Mouse (Mus musculus) erythroblast, embryonic 14.5 days (primary cell): ENCODE results near the gene Umps. TPM values are rescaled to one million over a fixed set of nuclear protein-coding genes. Genes with fewer than 3 reads are reported as not detected.

ENCODE experiments used
- H3K27me3 ChIP-seq: 2 replicates; pipeline ENCODE4 v1.6.1; 2012; ENCODE audit warnings: inconsistent platforms; ENCODE audit not compliant: control insufficient read depth
- H3K36me3 ChIP-seq: 2 replicates; pipeline ENCODE4 v1.6.1; 2012; ENCODE audit warnings: mild to moderate bottlenecking, inconsistent platforms; ENCODE audit not compliant: control insufficient read depth
- H3K4me1 ChIP-seq: 2 replicates; pipeline ENCODE4 v1.6.1; 2012; ENCODE audit warnings: inconsistent platforms; ENCODE audit not compliant: control insufficient read depth
- H3K4me3 ChIP-seq: replicated peaks from 2 replicates; pipeline ENCODE3; 2012; ENCODE audit warnings: moderate library complexity, mild to moderate bottlenecking, inconsistent platforms
- H3K9me3 ChIP-seq: 2 replicates; pipeline ENCODE4 v1.6.1; 2012; ENCODE audit warnings: low read length, inconsistent platforms, mixed read lengths; ENCODE audit not compliant: control insufficient read depth
- GATA1 ChIP-seq: IDR thresholded peaks from 2 replicates; pipeline ENCODE4 v1.6.1; 2012; ENCODE audit warnings: low read length, inconsistent platforms, mixed read lengths
- TAL1 ChIP-seq: IDR thresholded peaks from 3 replicates; pipeline ENCODE4 v1.6.1; 2012; ENCODE audit warnings: low read length, inconsistent platforms, mixed read lengths
- polyA plus RNA-seq: library from polyadenylated mRNA; stranded (reverse); fragments of >175 nt; gene quantifications from 2 replicates; pipeline ENCODE4 v1.2.3, GENCODE M21; 2012

Gene Umps
- polyA plus RNA-seq, 1 experiment = 0.77 TPM

DNA sequence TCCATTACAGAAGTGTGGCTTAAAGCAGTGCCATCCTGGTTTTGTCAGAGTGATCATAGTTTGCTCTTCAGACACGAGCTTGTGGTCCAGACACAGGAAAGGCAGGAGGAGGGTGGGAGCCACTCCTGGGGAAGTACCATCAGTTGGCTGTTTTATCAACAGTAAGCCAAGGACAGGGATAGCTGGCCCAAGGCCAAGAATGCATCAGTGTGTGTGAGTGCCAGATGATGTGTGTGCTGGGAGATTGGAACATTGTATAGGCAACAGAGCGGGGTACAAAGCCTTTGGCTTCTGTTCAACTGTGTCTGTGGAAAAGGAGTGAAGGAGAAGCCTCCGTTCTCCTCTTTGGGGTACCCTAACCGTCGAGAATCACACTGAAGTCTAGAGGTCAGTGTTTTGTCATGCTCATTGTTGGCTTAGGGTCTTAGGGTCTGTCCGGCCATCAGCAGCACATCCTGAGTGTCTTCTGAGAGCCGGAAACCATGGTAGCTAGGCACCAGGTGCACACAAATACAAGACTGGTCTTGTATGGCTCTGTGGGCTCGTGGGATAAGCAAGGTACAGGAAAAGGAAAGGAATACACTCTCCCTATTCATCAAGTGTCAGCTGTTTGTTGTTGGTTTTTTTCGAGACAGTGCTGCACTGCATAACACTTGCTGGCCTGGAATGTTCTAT lies 37.9 kb downstream of the Umps start:
- no peaks in the 10 kb centered on the region for H3K27me3 ChIP-seq
- H3K4me1 ChIP-seq = peaks cover 2% of the 10 kb centered on the region
- H3K9me3 ChIP-seq = no peaks in the 10 kb centered on the region
- TF ChIP-seq TAL1 = no peak
- TF ChIP-seq GATA1 = no peak
- no peak overlapping the region for H3K4me3 ChIP-seq
- H3K36me3 ChIP-seq = no peaks in the 10 kb centered on the region

- H3K36me3 ChIP-seq = no peaks in the 10 kb centered on the region
- H3K9me3 ChIP-seq = no peaks in the 10 kb centered on the region
- H3K4me1 ChIP-seq = peaks cover 17% of the 10 kb centered on the region
- H3K4me3 ChIP-seq = no peak overlapping the region
- no peaks in the 10 kb centered on the region for H3K27me3 ChIP-seq
- TF ChIP-seq TAL1 (no peak), GATA1 (no peak)
Measured at GRCm38 (mm10) chr16:33927263-33927824, 39.5 kb downstream of the Umps start.

DNA sequence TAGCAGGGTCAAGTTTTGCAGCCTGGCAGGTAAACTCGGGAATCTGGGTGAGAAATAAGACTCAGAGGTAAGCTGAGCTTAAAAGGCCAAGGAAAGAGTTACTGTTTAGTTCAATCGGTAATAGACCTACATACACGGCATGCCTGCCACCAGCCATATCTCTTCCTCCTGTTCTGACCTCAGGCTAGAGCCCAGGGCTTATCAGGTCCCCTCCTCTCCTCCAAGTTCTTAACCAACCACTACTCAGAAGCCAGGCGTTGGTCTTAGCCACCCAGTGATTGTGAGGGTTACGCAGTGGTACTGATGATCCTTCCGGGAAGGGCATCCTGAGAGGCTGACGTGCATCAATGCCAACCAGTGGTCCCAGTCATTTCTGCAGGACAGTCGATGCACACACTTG lies 43.1 kb downstream of the Umps start:
- H3K4me1 ChIP-seq = peaks cover 23% of the 10 kb centered on the region
- H3K27me3 ChIP-seq = no peaks in the 10 kb centered on the region
- TF ChIP-seq TAL1 (no peak), GATA1 (no peak)
- H3K9me3 ChIP-seq = no peaks in the 10 kb centered on the region
- peaks cover 6% of the 10 kb centered on the region; the same call in 1 of the 2 replicates for H3K36me3 ChIP-seq
- H3K4me3 ChIP-seq = no peak overlapping the region

DNA sequence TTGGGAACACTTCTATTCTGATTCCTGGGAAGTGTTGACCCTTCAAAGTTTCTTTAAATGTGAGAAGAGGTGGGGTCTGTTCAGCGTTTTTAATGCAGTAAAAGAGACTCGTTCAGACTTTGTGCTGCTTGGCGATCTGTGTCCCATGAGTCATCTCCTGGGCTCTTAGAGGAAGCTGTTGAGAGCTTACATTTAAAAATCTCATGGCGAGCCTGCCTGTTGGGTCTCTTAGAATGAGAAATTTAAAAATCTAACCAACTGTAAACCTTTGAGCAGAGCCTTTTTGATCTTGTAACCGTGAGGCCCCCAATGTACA lies 43.9 kb downstream of the Umps start:
- Histone ChIP-seq H3K27me3 (no peaks in the 10 kb centered on the region), H3K4me1 (peaks cover 23% of the 10 kb centered on the region), H3K9me3 (no peaks in the 10 kb centered on the region), H3K4me3 (no peak overlapping the region), H3K36me3 (peaks cover 6% of the 10 kb centered on the region; the same call in 1 of the 2 replicates)
- TF ChIP-seq GATA1 (no peak), TAL1 (no peak)

DNA sequence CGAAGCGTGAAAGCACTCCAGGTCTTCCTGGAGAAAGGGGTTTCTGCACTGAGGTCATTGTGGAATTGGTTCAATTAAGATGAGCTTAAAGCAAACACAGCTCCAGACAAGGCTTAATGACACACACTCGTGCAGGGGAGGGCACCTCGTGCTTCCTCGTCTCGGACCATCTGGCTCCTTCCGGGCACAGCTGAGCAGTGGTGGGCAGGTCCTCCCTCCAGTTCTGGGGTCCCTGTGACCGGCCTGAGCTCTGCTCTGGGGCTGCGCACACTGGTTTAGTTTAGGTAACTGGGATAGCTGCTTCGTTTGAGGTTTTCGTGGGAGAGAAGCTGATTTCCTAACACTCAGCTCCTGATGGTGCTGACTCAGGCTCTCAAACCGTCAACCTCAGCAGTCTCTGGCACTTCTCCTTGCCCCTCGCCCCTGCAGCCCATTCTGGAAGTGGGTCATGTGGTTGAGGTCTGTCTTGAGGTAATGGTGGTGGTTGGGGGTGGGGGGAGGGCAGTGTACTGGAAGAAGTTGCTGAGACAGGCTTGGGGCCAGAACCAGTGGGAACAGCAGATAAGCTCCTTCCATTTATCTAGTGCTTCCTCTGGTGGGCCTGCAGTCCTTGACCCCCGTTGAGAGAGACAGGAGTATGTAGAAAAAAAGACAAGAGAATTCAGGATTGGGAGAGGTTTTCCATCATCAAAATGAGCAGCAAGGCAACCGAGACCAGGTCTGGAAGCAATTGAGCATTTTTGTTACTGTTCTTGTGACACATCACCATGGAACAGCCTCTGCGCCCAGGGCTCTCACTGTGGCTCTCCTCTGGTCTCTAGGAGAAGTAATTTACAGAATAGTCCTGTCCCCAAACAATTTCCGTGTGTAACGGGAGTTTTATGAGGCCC lies 44.5 kb downstream of the Umps start:
- Histone ChIP-seq H3K9me3 (no peaks in the 10 kb centered on the region), H3K36me3 (peaks cover 6% of the 10 kb centered on the region; the same call in 1 of the 2 replicates), H3K4me1 (peaks cover 23% of the 10 kb centered on the region), H3K4me3 (no peak overlapping the region), H3K27me3 (no peaks in the 10 kb centered on the region)
- TF ChIP-seq GATA1 (no peak), TAL1 (no peak)

DNA sequence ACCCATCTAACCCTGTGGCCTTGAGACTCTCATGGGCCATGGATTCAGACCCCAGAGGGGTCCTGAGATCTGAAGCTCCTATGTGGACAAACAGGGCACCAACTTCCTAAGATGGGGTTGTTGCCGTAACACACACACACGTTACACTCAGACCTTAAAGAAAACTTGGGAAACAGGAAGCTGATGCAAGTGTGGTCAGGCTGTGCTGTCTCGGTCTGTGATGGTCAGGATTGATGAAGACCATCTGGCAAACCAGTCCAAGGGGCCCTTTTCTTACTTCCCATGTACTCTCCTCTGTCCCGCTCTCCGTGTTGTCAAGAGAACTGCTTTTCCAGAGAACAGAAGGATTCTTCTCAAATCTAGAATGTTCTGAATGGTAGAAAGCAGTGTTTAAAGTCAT lies 45.3 kb downstream of the Umps start:
- Histone ChIP-seq H3K4me1 (peaks cover 23% of the 10 kb centered on the region), H3K27me3 (no peaks in the 10 kb centered on the region), H3K4me3 (no peak overlapping the region), H3K36me3 (peaks cover 6% of the 10 kb centered on the region; the same call in 1 of the 2 replicates), H3K9me3 (no peaks in the 10 kb centered on the region)
- TF ChIP-seq GATA1 = no peak
- no peak for TF ChIP-seq TAL1

DNA sequence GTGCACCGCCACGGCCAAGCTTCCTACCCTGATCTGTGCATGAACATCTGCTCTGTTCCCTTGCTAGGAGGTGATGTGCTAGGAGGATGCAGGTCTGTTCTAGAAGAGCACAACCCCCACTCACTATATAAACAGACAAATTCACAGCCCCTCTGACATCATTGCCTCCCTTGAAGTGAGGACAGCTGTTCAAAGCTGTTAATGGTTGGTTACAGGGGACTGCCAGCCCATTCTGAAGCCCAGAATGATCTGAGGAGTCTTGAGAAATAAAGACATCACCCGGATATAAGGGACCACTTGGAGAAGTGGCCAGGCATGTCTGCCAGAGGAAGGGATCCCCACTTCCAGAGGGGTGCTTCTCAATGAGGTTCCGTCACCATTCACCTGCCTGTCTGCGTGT lies 48.9 kb downstream of the Umps start:
- Histone ChIP-seq H3K4me1 (peaks cover 11% of the 10 kb centered on the region), H3K27me3 (no peaks in the 10 kb centered on the region), H3K4me3 (no peak overlapping the region), H3K36me3 (peaks cover 6% of the 10 kb centered on the region; the same call in 1 of the 2 replicates), H3K9me3 (no peaks in the 10 kb centered on the region)
- TF ChIP-seq GATA1 (no peak), TAL1 (no peak)

DNA sequence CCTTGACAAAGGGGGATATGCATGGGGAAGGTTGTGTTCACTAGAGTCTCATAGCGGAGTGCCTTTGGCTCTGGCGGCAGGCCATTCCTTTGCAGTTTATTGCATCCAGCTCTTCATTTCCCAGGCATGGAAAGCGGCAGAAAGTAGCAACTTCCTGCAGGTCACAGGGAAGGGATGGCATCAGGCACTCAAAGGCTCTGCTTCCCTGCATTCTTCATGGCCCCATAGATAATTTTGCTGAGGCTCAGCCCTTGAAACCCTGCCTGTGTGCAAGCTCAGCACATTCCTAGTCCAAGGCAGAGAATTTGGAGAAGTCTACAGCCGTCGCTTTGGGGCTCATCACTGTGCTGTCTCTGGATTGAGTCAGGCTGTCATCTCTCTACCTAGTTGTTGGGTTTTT lies 49.4 kb downstream of the Umps start:
- no peak overlapping the region for H3K4me3 ChIP-seq
- H3K4me1 ChIP-seq = peaks cover 6% of the 10 kb centered on the region
- peaks cover 6% of the 10 kb centered on the region; the same call in 1 of the 2 replicates for H3K36me3 ChIP-seq
- no peak for TF ChIP-seq TAL1
- TF ChIP-seq GATA1 = no peak
- H3K9me3 ChIP-seq = no peaks in the 10 kb centered on the region
- H3K27me3 ChIP-seq = no peaks in the 10 kb centered on the region

DNA sequence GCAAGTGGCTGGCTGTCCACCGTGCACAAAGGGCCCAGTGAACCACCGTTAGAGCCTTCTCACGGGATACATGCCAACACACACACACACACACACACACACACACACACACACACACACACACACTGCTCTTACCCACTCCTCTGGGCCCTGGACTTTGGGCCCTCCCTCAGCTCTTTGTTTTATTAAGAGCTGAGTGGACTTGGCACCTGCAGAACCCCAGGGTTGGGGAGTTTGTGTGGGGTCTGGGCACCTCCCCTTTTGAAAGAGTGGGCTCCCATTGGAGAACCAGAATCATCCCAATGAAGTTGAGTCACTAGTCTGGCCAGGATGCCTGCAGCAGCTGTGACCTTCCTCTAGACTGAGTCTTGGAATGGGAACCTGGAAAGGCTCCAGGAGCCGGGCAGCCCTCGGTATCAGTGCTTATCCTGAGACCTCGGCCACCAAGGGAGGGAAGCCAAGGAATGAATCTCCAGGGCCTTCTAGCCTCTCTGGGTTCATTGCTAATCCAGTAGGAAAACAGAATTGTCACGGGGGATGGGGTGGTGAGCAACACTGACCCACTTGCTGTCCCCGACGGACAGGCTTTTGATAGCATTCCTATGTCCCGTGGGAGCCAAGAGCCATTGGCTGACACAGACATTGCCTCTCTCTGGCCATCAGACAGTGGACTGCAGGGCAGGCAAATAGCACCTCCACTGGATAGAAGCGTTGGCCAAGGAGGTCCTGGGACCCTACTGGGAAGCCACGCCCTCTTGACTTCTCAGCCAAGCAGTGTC lies 50.2 kb downstream of the Umps start:
- Histone ChIP-seq H3K4me3 (no peak overlapping the region), H3K36me3 (peaks cover 6% of the 10 kb centered on the region; the same call in 1 of the 2 replicates), H3K27me3 (no peaks in the 10 kb centered on the region), H3K4me1 (no peaks in the 10 kb centered on the region), H3K9me3 (no peaks in the 10 kb centered on the region)
- TF ChIP-seq GATA1 (no peak), TAL1 (no peak)
